Mouse (Mus musculus): Measurements from ENCODE around the gene Ngdn. TPM values are rescaled to one million over a fixed set of nuclear protein-coding genes. Genes with fewer than 3 reads are reported as not detected.

The Ngdn gene
- polyA plus RNA-seq, 1 experiment from 2014 or later = 86.4 TPM

DNA sequence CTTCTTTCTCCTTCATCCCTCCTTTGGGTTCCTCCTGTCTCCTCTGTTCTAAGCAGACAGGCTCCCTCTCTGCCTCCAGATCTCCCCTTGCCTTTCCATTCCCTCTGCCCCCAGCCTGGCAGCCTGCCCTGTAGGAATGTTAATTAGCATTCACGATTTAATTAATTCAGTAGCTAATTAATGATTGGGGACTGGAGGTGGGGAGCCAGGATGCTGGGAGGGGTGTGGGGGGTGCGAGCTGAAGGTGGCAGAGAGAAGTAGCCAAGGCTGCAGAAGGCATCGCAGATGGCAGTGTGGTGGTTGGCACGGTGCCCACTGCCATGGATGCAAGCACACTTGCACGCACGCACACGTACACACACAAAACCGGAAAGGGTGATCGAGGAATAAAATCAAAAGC is 37.2 kb downstream of the Ngdn start:
- 28% methylated on average over 9 of the region's 9 CpGs for WGBS
- no peaks in the 10 kb centered on the region for H3K27me3 ChIP-seq
- peaks cover 53% of the 10 kb centered on the region for H3K4me1 ChIP-seq
- peak overlapping the region; percentile 61 for H3K4me2 ChIP-seq
- H3K27ac ChIP-seq = peak overlapping the region; percentile 98
- peaks cover under 1% of the 10 kb centered on the region for H3K36me3 ChIP-seq (ENCODE audit: poor library complexity, severe bottlenecking)
- peak overlapping the region; percentile 0; the same call in 1 of the 2 replicates for H3K4me3 ChIP-seq
- 0 out of 2 replicates have a peak overlapping the region, but pooled peaks have one; percentile 43 for H3K9ac ChIP-seq
- H3K9me3 ChIP-seq (replicated peaks) = no peaks in the 10 kb centered on the region
- peak; percentile 67 for ATAC-seq

DNA sequence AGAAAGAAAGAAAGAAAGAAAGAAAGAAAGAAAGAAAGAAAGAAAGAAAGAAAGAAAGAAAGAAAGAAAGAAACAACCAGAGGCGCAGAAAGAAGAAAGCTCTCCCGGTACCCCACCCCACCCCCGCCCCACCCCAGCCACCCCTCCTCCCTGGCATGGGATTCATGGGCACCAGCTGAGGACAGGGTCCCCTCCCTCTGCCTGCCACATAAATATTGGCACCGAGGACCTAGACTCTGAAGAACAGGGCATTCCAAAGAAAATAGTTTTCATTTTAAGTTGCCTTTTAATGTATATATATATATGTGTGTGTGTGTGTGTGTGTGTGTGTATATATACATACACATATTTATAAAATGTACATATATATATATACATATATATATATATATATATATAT is 37.8 kb downstream of the Ngdn start:
- ATAC-seq = 0 out of 2 replicates have a peak, but pooled peaks have one; percentile 30
- peaks cover 58% of the 10 kb centered on the region for H3K4me1 ChIP-seq
- WGBS = 37% methylated on average over 4 of the region's 4 CpGs
- peaks cover 6% of the 10 kb centered on the region for H3K36me3 ChIP-seq (ENCODE audit: poor library complexity, severe bottlenecking)
- no peak overlapping the region for H3K9ac ChIP-seq
- H3K27ac ChIP-seq = peak overlapping the region; percentile 98
- no peaks in the 10 kb centered on the region for H3K9me3 ChIP-seq (replicated peaks)
- H3K27me3 ChIP-seq = no peaks in the 10 kb centered on the region
- H3K4me2 ChIP-seq = peak overlapping the region; percentile 61
- no peak overlapping the region for H3K4me3 ChIP-seq

DNA sequence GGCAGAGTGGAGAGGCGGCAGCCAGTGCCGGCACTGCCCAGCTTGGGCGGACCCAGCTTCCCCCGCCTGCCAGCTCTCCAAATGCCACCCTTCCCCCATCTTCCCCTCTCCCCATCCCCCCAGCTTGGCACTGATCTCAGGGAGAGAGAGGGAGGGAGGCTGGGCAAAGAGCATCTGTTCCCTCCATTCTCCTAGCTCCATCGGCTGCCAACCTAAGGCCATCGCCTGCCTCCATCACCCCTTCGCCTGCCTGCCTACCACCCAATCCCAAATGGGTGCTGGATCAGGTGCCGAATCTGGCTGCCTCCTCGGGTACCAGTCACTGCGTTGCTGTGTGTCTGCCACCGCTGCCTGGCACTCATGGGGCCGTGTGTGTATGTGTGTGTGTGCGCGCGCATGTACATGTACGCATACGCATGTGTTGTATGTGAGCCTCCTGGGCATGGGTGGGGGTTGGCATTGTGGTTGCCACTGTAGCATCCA is 38.5 kb downstream of the Ngdn start:
- Histone ChIP-seq H3K4me2 (peak overlapping the region; percentile 61), H3K27ac (peak overlapping the region; percentile 98), H3K9ac (peak overlapping the region; percentile 58), H3K4me3 (peak overlapping the region; percentile 35), H3K9me3 (replicated peaks) (no peaks in the 10 kb centered on the region), H3K36me3 (ENCODE audit: poor library complexity, severe bottlenecking) (peaks cover 9% of the 10 kb centered on the region), H3K27me3 (no peaks in the 10 kb centered on the region), H3K4me1 (peaks cover 65% of the 10 kb centered on the region)
- ATAC-seq = peak; percentile 79
- WGBS = 52% methylated on average over 17 of the region's 17 CpGs

DNA sequence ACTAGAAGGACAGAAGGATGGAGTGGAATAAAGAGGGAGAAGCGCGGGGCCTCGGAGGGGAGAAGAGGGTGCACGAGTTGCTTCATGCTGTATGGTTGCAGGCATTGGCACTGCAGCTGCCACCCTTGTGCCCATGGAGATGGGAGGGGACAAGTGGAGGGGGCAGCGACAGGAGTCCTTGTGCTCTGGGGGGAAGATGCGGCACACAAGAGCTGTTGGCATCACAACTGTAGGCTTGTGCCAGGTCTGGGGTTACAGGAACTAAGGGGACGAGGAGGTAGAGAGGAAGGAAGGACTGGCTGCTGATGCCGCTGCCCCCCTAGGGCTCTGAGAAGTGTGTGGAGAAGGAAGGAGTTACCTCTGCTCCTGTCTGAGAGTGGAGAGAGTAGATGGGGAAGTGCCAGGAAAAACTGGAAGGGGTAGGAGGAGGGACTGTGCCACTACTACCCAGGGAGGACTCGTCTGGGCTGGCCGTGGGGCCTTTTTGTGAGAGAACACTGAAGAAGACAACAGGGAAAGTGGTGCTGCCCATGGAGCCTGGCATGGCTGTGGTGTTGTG is 39.0 kb downstream of the Ngdn start:
- Histone ChIP-seq H3K4me1 (peaks cover 70% of the 10 kb centered on the region), H3K27me3 (no peaks in the 10 kb centered on the region), H3K9ac (peak overlapping the region; percentile 58), H3K4me2 (peak overlapping the region; percentile 61), H3K4me3 (peak overlapping the region; percentile 35), H3K9me3 (replicated peaks) (no peaks in the 10 kb centered on the region), H3K36me3 (ENCODE audit: poor library complexity, severe bottlenecking) (peaks cover 9% of the 10 kb centered on the region), H3K27ac (peak overlapping the region; percentile 98)
- 49% methylated on average over 10 of the region's 10 CpGs for WGBS
- ATAC-seq = peak; percentile 54

DNA sequence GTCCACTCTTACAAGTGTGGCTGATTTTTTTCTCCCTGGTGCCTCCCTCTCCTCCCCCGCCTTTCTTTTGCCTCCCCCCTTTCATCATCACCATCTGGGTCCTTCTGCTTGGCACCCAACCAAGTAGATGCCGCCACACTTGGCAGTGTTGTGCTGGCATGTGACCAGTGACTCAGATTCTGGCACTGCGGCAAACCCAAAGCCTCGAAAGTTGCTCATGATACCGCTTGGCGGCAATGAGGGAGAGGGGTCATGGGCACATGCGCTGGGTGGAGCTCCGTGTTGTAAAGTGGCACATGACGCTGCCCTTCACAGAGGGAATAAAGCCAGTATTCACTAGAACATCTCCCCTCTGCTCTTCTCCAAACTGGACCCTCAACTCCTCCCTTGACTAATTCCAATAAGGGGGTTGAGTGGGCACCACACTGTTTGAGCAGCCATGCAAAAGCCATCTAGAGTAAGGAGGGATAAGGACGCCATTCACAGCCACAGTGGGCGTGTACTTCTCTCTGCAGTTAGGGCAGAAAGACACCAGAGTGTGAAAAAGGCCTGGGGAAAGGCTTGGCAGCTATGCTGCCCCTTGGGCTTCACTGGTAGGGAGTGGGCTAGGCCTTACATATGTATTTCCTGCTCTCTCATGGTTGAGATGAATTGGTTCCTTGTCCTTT is 40.0 kb downstream of the Ngdn start:
- peaks cover 75% of the 10 kb centered on the region for H3K4me1 ChIP-seq
- H3K4me3 ChIP-seq = peak overlapping the region; percentile 35
- ATAC-seq = peak; percentile 43
- H3K27ac ChIP-seq = peak overlapping the region; percentile 98
- peak overlapping the region; percentile 58 for H3K9ac ChIP-seq
- H3K9me3 ChIP-seq (replicated peaks) = no peaks in the 10 kb centered on the region
- H3K36me3 ChIP-seq (ENCODE audit: poor library complexity, severe bottlenecking) = peaks cover 17% of the 10 kb centered on the region
- WGBS = 45% methylated on average over 11 of the region's 11 CpGs
- peak overlapping the region; percentile 61 for H3K4me2 ChIP-seq
- no peaks in the 10 kb centered on the region for H3K27me3 ChIP-seq

DNA sequence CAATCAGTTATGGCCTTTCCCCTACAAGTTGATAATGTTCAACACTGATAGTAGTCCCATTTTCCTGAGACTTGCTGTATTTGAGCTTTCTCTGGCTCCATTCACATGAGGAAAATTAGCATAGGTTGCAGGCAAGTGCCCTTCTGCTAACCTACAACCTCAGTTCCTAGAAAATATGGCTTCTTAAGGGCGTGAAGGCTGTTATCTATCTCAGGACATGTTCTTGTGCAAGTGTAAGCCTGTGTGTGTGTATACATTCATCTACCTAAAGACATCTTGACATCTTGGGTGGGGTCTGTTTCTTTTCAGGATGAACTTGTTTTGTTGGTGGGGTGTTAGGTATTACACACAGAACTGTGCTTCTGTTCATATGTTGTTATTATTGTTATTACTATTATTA is 43.8 kb downstream of the Ngdn start:
- Histone ChIP-seq H3K9ac (no peak overlapping the region), H3K4me2 (peak overlapping the region; percentile 61), H3K27me3 (no peaks in the 10 kb centered on the region), H3K4me1 (peaks cover 95% of the 10 kb centered on the region), H3K9me3 (replicated peaks) (no peaks in the 10 kb centered on the region), H3K4me3 (peak overlapping the region; percentile 35), H3K36me3 (ENCODE audit: poor library complexity, severe bottlenecking) (peaks cover 49% of the 10 kb centered on the region), H3K27ac (no peak overlapping the region)
- 95% methylated on average over 1 of the region's 1 CpGs for WGBS
- no peak for ATAC-seq

DNA sequence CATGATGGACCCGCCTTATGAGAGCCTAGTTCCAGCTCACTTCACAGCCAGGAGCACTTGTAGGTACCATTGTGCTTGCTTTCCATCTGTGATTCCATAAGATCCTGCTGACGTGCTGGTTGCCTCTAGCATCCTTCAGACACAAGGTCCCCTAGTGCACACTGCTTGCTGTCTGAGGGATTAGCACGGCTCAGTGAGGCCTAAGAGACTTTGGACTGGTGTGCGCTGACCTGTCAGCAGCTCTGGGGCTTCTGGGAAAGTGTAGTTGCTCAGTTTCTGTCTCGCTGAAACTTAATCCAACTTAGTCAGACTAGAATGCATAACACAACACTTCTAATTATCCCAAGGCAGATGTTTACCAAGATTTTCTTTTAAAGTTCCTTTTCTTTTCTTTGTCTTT is 44.7 kb downstream of the Ngdn start:
- Histone ChIP-seq H3K4me2 (peak overlapping the region; percentile 61), H3K36me3 (ENCODE audit: poor library complexity, severe bottlenecking) (peaks cover 58% of the 10 kb centered on the region), H3K4me1 (peaks cover 87% of the 10 kb centered on the region), H3K27me3 (no peaks in the 10 kb centered on the region), H3K9ac (0 out of 2 replicates have a peak overlapping the region, but pooled peaks have one; percentile 18), H3K4me3 (no peak overlapping the region), H3K27ac (peak overlapping the region; percentile 68), H3K9me3 (replicated peaks) (no peaks in the 10 kb centered on the region)
- 23% methylated on average over 5 of the region's 5 CpGs for WGBS
- ATAC-seq = no peak

DNA sequence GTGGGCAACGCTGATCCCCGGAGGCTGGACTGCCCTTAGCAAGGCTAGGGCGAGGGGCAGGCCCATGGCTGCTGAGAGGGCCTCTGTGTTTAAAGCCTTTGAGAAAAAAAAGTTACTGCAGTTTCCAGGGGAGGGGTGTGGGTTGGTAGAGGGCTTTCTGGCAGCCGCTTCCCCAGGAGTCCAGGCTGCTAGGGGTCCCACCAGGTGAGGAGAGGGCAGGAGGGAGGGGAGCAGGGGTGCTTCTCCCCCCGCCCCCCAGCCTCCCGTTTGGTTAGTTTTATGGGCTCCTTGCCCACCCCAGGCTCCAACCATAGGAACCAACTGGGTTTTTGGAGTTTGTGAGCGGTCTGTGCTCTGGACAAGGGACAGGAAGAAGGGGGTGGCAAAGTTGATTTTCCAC is 46.6 kb downstream of the Ngdn start:
- Histone ChIP-seq H3K4me1 (peaks cover 68% of the 10 kb centered on the region), H3K9me3 (replicated peaks) (no peaks in the 10 kb centered on the region), H3K27ac (peak overlapping the region; percentile 70), H3K36me3 (ENCODE audit: poor library complexity, severe bottlenecking) (peaks cover 78% of the 10 kb centered on the region), H3K9ac (peak overlapping the region; percentile 5; the same call in 1 of the 2 replicates), H3K4me3 (no peak overlapping the region), H3K27me3 (no peaks in the 10 kb centered on the region), H3K4me2 (peak overlapping the region; percentile 36)
- WGBS = 56% methylated on average over 7 of the region's 7 CpGs
- ATAC-seq = no peak

DNA sequence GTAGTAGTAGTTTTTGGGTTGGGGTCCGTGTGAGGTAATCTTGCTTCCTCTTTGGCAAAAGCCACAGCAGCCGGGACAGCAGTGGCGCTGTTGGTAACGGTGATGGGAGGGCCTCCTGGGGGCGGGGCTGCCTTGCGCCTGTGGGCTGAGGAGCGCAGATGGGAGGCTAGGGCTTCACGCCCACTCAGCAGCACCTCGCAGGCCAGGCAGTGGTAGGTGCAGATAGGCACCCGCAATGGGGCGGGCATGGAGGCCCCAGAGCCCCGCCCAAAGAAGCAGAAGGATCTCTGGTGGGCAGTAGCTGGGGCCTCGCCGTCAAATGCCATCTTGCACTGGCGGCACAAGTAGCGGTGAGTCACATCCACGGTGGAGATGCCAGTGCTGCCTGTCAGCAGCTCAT is 47.4 kb downstream of the Ngdn start:
- H3K27me3 ChIP-seq = no peaks in the 10 kb centered on the region
- H3K27ac ChIP-seq = peak overlapping the region; percentile 70
- H3K4me2 ChIP-seq = peak overlapping the region; percentile 36
- H3K4me3 ChIP-seq = peak overlapping the region; percentile 2
- ATAC-seq = peak; percentile 73
- H3K4me1 ChIP-seq = peaks cover 60% of the 10 kb centered on the region
- H3K9ac ChIP-seq = peak overlapping the region; percentile 5
- no peaks in the 10 kb centered on the region for H3K9me3 ChIP-seq (replicated peaks)
- H3K36me3 ChIP-seq (ENCODE audit: poor library complexity, severe bottlenecking) = peaks cover 83% of the 10 kb centered on the region
- 27% methylated on average over 17 of the region's 17 CpGs for WGBS

DNA sequence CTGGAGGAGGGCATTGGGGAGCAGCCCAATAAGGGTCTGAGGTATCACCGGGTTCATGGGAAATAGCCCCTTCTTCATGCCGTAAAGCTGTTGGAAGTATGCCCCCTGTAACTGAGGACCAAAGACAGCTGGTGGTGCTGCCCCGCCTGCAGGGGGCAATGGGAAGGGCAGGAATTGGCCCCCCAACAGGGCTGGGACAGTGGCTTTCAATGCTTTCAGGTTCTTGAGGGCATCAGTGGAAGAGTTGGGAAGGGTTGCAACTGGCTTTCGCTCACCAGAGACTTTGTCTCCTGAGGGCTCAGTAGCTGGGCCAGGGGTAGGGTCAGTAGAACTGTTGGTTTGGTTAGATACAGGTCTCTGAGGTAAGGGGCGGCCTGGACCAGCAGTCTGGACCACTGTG is 47.9 kb downstream of the Ngdn start:
- Histone ChIP-seq H3K4me3 (no peak overlapping the region), H3K4me2 (peak overlapping the region; percentile 36), H3K4me1 (peaks cover 57% of the 10 kb centered on the region), H3K27ac (peak overlapping the region; percentile 70), H3K9ac (peak overlapping the region; percentile 5), H3K9me3 (replicated peaks) (no peaks in the 10 kb centered on the region), H3K36me3 (ENCODE audit: poor library complexity, severe bottlenecking) (peaks cover 83% of the 10 kb centered on the region), H3K27me3 (no peaks in the 10 kb centered on the region)
- ATAC-seq = no peak
- WGBS = 88% methylated on average over 5 of the region's 5 CpGs

DNA sequence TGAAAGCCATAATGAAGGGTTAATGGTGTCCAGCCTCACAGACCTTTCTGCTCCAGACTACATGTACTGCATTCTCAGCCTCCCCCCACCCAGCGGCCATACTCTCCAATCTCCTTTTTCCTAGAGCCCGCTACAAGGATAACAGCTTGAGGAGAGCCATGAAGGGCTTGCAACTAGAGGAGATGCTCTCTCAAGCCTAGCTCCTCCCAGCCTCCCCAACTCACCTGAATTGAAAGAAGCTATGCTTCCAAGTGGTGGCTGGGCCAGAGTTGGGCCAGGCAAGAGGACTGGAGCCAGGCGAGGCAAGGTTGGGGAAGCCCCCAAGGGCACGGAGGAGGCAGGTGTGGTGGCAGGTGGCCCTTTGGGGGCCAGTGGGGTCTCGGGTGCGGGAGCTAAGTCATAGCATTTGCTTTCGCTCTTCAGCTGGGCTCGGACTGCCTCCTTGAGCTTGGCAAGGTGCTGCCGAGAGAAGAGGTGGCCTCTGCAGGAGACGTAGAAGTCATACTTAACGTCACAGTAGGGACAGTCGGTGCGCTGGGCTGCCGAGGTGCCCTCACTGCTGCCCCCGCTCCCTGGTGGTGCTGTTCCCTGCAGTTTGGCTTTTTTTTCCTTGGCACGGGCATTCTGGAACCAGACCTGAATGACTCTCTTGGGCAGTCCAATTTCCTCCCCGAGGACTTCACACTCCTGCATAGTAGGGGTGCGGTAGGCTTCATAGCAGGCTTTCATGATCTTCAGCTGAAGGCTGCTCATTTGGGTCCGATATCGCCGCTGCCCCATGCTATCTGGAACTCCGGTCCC is 48.5 kb downstream of the Ngdn start:
- no peak overlapping the region for H3K4me3 ChIP-seq
- 92% methylated on average over 22 of the region's 22 CpGs for WGBS
- peak overlapping the region; percentile 36; the same call in 1 of the 2 replicates for H3K4me2 ChIP-seq
- H3K9me3 ChIP-seq (replicated peaks) = no peaks in the 10 kb centered on the region
- no peaks in the 10 kb centered on the region for H3K27me3 ChIP-seq
- H3K27ac ChIP-seq = peak overlapping the region; percentile 70; the same call in 1 of the 2 replicates
- H3K4me1 ChIP-seq = peaks cover 50% of the 10 kb centered on the region
- peaks cover 88% of the 10 kb centered on the region for H3K36me3 ChIP-seq (ENCODE audit: poor library complexity, severe bottlenecking)
- no peak for ATAC-seq
- H3K9ac ChIP-seq = peak overlapping the region; percentile 10; the same call in 1 of the 2 replicates
